Mouse (Mus musculus) left cerebral cortex, adult 9 months (tissue): Measurements from ENCODE around the gene Nono.

Source experiments
- DNase-seq, 2 experiments: peaks; one replicate each; pipeline ENCODE4 v3.0.0; 2022; ENCODE audit warnings: low spot score in 2 of 2

The Nono gene

GRCm38 (mm10) chrX:101429142-101429949, at the start of gene Nono:
Gene Nono, plus strand, starts transcription at chrX:101429318.
- peak; percentile 84 to 91 for DNase-seq

DNA sequence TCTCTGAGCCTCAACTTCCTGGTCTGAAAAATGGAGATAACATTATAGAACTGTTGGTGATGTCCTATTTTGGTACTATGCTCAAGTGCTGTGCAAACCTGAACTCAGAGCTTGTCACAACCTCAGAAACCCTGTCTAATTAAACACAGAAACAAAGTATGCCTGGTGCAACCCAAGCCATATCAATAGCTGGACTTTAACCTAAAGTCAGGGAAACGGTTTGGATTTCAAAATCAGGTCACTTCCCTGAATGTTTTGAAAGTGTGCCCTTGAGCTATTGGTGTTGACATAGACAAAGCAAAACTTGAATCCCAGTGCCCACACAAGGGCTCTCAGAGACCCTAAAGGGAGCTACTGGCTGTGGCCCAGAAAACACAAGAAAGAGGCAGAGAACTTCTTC, 49.4 kb upstream of the Nono start:
- no peak for DNase-seq

GRCm38 (mm10) chrX:101383455-101383854, 45.7 kb upstream of the Nono start:
- no peak for DNase-seq

- no peak for DNase-seq
Measured at GRCm38 (mm10) chrX:101384439-101385137, 44.5 kb upstream of the Nono start.

DNA sequence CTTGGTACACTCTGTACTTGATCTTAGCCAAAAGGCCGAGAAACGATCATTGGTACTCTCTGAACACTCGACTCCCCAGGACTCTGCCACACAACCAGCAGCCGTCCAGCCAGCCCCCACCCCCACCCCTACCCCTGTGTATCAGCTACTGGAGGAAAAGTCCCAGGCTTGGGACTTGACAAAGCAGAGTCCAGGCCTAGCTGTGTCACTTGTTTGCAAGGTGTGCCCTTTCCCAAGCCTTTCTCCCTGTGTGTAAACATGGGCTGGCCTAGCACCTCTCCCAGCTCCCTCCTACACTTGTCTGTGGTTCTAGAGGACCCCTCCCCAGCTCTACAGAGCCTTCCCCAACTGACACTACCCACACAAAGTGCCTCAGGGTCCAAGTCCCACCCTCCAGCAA, 42.9 kb upstream of the Nono start:
- DNase-seq, result no peak

DNA sequence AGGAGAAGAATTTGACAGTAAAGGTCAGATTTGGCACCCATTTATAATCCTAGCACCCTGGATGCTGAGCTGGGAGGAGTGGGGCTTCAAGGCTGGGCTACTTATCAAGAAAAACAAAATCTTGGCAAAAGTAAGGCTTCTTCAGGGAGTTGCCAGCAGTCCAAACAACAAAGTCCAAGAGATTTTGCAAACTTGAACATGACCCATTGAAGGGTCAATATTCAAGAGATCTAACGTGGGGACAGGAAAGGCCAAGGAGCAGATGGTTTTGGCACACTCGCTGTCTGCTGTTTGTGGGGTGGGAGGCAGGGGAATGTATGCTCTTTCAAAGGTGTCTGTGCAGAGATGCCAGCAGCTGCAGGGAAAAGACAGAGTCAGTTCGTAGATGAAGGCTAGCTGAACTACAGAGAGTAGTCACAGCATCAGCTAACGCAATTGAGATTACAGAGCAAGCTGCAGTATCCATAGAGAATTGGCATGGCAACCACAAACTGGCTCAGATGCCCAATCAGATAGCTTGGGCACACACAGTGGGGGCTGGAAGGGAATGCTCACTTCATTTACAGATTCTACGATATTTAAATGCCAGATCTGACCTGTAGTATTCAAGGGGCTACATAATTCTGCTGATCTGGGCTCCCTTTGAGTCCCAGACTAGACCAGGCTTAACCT, 40.1 kb upstream of the Nono start:
- no peak for DNase-seq

DNA sequence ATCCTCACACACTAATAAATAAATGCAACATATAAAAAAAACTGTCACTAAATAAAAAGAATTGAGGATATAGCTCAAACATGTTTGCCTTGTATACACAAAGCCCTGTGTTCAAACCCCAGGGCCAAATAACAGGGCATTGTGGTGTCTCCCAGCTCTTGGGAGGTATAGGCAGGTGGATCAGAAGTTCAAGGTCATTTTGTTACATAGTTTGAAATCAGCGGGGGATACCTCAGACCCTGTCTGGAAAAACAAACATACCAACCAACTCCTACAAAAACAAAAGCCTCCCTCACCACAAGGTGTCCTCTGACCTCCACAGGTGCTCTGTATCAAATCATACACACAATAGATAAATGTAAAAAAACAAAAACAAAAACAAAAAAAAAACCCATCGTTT, 34.8 kb upstream of the Nono start:
- no peak for DNase-seq

- no peak for DNase-seq
Measured at GRCm38 (mm10) chrX:101396459-101396858, 32.7 kb upstream of the Nono start.

DNA sequence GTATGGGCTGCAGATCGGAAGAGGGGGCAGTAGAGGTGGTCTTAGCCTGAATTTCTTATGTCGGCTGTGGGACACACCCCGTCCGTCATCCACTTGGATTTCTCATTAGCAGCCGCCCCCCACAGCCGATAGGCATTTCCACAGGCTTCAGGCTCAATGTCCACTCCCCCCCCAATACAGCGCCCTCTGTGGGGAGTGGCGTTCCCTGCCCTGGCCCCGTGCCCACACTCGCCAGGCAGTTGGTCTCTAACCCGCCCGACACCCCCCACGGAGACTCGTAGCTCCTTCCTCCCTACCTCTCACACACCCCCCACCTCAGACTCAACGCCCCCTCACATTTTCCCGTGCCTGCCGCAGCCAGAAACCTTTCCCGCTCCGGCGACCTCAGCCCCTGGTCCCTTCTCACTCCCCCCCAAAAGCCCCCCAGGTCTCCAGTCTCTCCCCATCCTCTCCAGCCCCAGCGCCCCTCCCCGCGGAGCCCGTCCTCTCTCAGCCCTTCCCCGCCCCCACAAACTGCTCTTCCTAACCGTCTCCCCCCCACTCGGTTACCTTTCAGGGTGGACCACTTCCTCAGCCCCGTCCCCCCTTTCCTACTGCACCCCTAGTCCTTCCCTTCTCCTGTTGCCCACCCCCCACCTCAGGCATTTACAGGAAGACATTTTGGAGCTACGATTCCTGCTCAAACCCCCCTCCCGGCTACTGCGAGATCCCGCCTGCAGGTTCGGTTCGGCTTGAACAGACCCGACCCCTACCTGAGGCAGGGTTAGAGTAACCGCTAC, 10.0 kb upstream of the Nono start:
- peak; percentile 14 to 40 for DNase-seq

DNA sequence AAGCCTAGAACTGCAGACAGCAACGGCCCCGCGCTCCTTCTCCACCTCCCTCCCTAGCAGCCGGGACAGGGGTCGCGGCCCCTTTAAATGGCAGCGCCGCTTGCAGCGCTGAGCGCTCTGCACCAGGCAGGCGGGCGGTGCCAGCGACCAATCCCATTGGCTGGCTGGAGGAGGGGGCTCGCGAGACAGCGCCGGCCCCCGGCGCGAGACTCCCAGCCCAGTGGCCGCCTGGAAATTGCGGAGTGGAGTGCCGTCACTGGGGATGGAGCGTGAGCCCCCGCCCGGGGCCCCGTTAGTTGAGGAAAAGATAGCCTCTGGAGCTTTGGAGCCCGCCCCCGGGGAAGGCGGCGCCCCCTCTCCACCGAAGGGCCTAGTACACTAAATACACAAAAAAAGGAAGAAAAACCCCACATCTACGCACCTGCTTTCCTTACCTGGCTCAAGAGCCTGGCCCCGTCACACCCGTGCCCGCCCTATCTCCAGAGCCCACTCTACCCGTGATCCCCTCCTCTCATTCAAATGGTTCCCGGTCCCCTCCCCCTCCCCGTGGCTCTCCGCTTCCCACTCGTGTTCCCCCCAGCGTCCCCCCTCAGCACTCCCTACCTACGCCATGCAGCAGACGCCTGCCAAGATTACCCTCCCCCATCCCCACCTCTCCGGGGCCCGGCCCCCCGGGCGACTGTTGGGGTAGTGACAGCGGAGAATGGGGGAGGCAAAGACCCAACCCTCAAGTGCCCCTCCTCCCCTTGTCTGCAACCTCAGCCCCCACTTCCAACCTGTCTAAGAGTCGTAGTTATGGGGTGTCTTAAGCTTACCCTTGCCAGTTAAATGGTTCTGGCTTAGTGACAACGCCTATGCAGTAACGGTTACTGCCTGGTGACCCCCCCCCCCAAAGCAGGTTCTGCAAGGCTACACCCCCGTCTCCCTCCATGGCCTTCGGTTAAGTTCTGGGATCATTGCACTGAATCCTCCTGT, 9.1 kb upstream of the Nono start:
- peak; percentile 74 to 83 for DNase-seq

DNA sequence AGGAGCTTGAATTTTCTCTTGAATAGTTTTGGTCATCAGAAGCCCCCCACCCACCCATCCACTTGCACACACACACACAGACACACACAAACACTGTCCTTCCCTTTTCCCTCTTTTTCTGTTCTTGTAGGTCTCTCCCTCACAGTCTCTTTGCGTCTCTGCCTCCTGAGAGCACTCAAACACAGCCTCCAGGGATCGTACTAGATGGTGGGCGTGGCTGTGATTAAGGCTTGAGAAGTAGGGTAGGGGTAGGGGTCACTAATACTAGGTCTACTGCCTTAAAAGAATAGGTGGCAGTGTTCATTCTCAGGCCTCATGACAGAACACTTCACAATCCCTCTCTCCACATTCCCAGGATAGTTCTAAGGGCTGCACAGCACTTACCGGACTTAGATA, 8.4 kb upstream of the Nono start, which contains the start of gene Zmym3:
Zmym3 (minus strand) TSS at position 150 of the 396 bp plus-strand sequence.
- no peak for DNase-seq

- no peak for DNase-seq
Measured at GRCm38 (mm10) chrX:101423462-101423861, 5.7 kb upstream of the Nono start.

DNA sequence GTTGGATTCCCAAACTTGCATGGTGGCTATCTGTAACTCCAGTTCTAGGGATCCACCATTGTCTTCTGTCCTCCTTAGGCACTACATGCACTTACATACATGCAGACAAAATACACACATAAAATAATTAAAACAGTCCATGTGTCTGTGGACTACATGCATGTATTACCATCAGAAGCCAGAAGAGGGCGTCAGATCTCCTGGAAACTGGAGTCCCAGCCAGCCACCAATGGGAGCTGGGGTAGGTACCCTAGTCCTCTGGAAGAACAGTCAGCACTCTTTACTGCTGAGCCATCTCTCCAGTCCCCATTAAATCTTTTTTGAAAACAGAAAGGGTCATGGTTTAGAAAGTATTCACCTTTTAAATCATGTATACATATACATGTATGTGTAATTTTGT, 1.3 kb upstream of the Nono start:
- DNase-seq, result no peak

DNA sequence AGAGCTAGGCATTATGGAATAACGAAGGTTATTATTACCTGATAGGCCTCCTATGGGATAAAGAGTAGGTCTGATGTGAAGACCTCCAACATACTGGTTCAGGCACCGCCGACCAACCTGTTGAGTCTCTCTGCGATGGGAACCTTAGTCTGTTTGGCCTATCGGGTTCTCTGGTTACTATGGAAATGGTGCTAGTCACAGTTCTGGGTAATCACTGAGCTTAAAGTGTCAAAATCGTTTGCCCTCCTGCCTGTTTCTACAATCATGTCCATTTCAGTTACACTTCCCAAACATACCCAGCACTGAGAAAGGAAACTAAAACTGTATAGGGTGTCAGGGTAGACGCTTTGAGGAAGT, 355 bp upstream of the Nono start:
- no peak for DNase-seq

DNA sequence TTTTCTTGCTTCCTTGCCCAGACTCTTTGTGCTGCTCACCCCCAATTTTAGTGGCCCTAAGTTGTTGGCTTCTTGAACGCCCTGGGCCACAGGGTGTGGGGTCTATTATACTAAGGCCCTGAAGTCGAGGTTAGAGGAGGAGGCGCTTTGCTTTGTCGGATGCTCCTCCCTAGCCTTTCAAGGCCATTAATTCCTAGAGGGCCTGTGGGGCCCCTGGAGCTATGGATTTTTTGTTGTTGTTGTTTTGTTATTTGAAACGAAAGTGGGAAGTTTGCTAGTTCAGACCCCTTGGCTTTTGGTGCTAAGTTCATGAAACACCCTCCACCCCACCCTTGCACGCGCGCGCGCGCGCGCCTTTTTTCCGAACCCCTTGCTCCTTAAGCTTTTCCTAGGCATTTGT, 858 bp downstream of the Nono start:
- DNase-seq, result no peak

DNA sequence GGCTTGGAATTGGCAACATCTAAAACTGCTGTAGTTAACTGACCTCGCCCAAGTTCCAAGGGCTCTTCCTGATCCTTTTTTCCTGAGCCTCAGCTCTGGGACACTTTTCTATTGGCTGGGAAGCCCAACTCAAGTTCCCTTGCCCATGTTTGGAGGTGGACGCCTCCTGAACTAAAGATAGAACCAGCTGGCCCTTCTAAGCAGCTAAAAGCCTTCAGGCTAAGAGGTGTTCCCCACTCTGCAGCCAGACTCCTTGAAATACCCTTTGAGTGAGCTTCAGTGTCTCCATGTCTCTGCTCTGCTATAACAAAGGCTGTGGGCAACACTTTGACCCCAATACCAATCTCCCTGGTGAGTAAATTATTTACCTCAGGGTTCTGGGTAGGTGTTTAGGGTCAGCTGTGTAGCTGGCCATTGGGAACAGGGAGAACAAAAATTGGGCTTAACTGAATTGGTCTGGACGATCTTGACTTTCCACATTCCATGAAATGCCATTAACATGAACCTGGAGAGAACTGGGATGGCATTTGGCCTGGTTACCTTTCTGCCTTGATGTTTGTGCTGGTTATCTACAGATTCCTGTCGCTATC, 19.9 kb downstream of the Nono start, which contains the start of gene Itgb1bp2:
Itgb1bp2 (plus strand) TSS at position 203 of the 590 bp plus-strand sequence.
- no peak for DNase-seq

GRCm38 (mm10) chrX:101451147-101451546, 22.0 kb downstream of the Nono start:
- no peak for DNase-seq

GRCm38 (mm10) chrX:101451591-101451990, 22.5 kb downstream of the Nono start:
- no peak for DNase-seq

DNA sequence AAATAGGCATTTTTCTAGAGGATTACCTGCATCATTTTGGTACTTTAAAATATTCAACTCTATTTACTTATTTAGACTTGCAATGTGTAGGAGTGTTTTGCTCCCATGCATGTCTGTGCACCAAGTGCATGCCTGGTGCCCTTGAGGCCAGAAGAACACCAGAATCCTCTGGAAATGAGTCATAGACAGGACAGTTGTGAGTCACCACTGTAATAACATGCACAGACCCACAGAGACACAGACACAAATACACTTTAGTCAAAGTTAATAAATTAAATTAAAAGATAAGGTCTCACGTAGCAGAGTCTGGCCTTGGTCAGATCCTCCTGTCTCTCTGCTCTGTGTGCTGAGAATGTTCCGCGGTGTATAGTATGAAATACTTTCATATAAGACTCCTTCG, 43.1 kb downstream of the Nono start:
- DNase-seq, result no peak
